Mouse (Mus musculus) thymus, adult 2 months (tissue): ENCODE data around the gene Nxph4. TPM values are rescaled to one million over a fixed set of nuclear protein-coding genes. Genes with fewer than 3 reads are reported as not detected.

ENCODE experiments used
- DNase-seq: peaks from one replicate; pipeline ENCODE4 v3.0.0; 2021
- H3K27ac ChIP-seq: fragments of 200-500 bp; 2 replicates; pipeline ENCODE4 v1.5.1; 2012; ENCODE audit warnings: low read length, control low read depth; ENCODE audit not compliant: control insufficient read depth, insufficient read depth
- H3K27me3 ChIP-seq: fragments of 200-500 bp; 2 replicates; pipeline ENCODE4 v1.6.1; 2012; ENCODE audit warnings: mild to moderate bottlenecking, low read length, moderate library complexity, mixed read lengths; ENCODE audit not compliant: control insufficient read depth, insufficient read depth
- H3K36me3 ChIP-seq: fragments of 200-500 bp; 2 replicates; pipeline ENCODE4 v1.6.1; 2012; ENCODE audit warnings: mild to moderate bottlenecking, low read length, moderate library complexity; ENCODE audit not compliant: control insufficient read depth, insufficient read depth
- H3K4me1 ChIP-seq: fragments of 200-500 bp; replicated peaks from 2 replicates; pipeline ENCODE4 v1.6.1; 2012; ENCODE audit warnings: low read length; ENCODE audit not compliant: control insufficient read depth, insufficient read depth
- H3K4me3 ChIP-seq: fragments of 200-500 bp; 2 replicates; pipeline ENCODE4 v1.5.1; 2012; ENCODE audit warnings: mild to moderate bottlenecking, low read length, control low read depth, moderate library complexity; ENCODE audit not compliant: control insufficient read depth, insufficient read depth
- CTCF ChIP-seq: fragments of 200-500 bp; IDR thresholded peaks from 2 replicates; pipeline ENCODE4 v1.5.1; 2012; ENCODE audit warnings: mild to moderate bottlenecking, control low read depth, low read length, moderate library complexity, borderline replicate concordance; ENCODE audit not compliant: control insufficient read depth, poor library complexity, insufficient read depth; ENCODE audit errors: extremely low read depth
- POLR2A ChIP-seq: fragments of 200-500 bp; IDR thresholded peaks from 2 replicates; pipeline ENCODE4 v1.6.1; 2012; ENCODE audit warnings: mild to moderate bottlenecking, low read length, control low read depth, moderate library complexity; ENCODE audit not compliant: control insufficient read depth, poor library complexity, insufficient read depth; ENCODE audit errors: extremely low read depth
- WGBS: fragments of 180-500 bp; shearing (Covaris S2); methylation state at CpG from one replicate; pipeline ENCODE4 v1.1.7; 2018; 5-methylcytosine and 5-hydroxymethylcytosine counted together
- polyA plus RNA-seq: library from polyadenylated mRNA; depleted of rRNA; stranded (reverse); fragments of >200 nt; gene quantifications from 2 replicates; pipeline ENCODE4 v1.2.3, GENCODE M21; 2012

Nxph4 gene
- polyA plus RNA-seq, 1 experiment, result 0.20 TPM

DNA sequence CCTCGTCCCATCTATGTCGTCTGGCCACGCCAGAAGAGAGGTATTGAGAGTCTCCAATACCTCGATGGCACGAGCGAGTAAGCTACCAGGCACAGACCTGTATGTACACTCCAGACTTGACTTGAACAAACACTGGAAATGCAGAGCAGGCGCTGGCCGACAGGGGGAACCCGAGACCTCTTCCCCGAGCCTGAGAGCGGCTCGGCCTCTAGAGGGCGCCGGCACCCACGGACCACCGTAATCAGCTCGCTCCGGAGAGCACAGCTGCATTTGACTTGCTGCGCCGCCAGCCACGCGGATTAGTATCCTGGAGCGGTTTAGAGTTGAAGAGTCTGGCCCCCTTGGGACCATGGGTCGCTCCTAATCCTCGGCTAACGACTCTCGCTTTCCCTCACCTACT is 21.5 kb downstream of the Nxph4 start:
- peaks cover 5% of the 10 kb centered on the region; the same call in 1 of the 2 replicates for H3K27me3 ChIP-seq
- H3K4me1 ChIP-seq, result peaks cover 38% of the 10 kb centered on the region
- no peak overlapping the region for H3K27ac ChIP-seq
- peak; percentile 94 for DNase-seq
- no peak for TF ChIP-seq POLR2A
- TF ChIP-seq CTCF, result peak; percentile 100
- WGBS, result under 1% methylated on average over 27 of the region's 27 CpGs
- no peak overlapping the region for H3K4me3 ChIP-seq
- H3K36me3 ChIP-seq, result no peaks in the 10 kb centered on the region

- no peak for DNase-seq
- peaks cover 38% of the 10 kb centered on the region for H3K4me1 ChIP-seq
- WGBS, result 8% methylated on average over 7 of the region's 7 CpGs
- TF ChIP-seq POLR2A (no peak), CTCF (no peak)
- no peak overlapping the region for H3K27ac ChIP-seq
- H3K4me3 ChIP-seq, result peak overlapping the region; percentile 44; the same call in 1 of the 2 replicates
- H3K36me3 ChIP-seq, result no peaks in the 10 kb centered on the region
- peaks cover 5% of the 10 kb centered on the region; the same call in 1 of the 2 replicates for H3K27me3 ChIP-seq
These were observed 22.1 kb downstream of the Nxph4 start for GRCm38 (mm10) chr10:127512307-127512666.

DNA sequence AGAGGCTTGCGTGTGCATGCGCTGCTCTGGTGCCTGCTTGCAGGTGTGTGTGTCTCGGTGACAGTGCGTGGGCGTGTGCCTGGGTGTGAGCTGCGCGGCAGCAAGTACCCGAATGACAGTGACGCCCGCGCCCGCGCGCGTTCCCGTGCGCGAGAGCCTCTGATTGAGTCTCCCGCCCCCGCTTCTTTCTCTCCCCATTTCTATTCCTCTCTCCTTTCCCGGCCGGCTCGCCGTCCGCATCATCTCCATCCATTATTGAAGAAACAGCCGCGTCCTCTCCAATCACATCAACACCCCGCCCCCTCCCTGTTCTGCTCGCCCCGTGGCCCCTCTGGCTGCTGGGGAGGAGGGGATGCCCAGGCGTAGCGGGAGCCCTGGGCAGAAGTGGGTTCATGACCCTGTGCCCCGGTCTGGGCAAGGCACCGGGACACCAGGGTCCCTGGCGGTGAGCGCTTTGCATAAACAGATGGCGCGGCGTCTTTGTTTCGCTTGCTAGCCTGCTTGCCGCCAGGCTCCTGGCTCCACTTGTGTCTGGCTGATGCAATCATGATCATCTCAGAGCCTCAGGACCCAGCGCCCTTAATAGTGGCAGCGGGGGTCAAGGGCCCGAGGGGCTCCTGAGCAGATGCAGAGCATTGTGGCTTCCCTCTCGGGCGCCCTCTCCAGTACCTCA is 22.6 kb downstream of the Nxph4 start:
- Histone ChIP-seq H3K36me3 (no peaks in the 10 kb centered on the region), H3K4me3 (peak overlapping the region; percentile 44), H3K4me1 (peaks cover 38% of the 10 kb centered on the region), H3K27ac (no peak overlapping the region), H3K27me3 (peaks cover 5% of the 10 kb centered on the region; the same call in 1 of the 2 replicates)
- no peak for TF ChIP-seq CTCF
- no peak for TF ChIP-seq POLR2A
- WGBS, result 0% methylated on average over 46 of the region's 46 CpGs
- peak; percentile 65 for DNase-seq

DNA sequence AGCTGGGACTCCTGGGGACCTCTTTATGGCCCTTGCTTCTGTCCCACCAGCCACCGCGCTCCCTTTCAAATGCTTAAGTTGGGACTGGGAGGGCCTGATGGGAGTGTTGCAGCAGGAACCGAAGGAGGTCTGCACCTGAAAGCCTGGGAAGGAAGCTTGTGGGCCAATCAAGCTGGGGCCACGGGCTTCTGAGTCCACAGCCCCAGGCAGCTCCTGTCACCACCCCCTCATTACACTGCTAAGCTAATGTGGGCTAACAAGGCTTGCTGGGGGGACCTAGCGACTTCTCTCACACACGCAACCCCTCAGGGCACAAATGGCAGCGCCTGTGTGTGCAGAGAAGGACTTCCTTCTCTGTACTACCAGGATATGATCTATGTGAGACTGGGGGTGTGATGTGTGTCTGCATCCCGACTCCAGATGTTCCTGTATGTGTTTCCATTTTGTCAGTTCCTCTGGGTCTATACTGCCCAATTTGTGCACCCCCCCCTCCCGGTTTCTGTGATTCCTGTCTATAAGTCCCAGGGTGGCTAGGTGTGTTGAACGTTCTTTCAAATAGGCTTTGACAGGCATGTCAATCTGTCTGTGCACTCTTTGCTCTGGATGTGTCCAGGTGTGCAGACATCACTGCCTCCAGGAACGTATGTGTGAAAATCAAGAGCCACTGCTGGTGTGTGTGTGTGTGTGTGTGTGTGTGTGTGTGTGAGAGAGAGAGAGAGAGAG is 23.3 kb downstream of the Nxph4 start:
- 21% methylated on average over 11 of the region's 11 CpGs for WGBS
- H3K4me3 ChIP-seq, result peak overlapping the region; percentile 44; the same call in 1 of the 2 replicates
- TF ChIP-seq POLR2A (no peak), CTCF (no peak)
- H3K27ac ChIP-seq, result no peak overlapping the region
- H3K36me3 ChIP-seq, result no peaks in the 10 kb centered on the region
- H3K4me1 ChIP-seq, result peaks cover 38% of the 10 kb centered on the region
- DNase-seq, result no peak
- peaks cover 5% of the 10 kb centered on the region; the same call in 1 of the 2 replicates for H3K27me3 ChIP-seq

DNA sequence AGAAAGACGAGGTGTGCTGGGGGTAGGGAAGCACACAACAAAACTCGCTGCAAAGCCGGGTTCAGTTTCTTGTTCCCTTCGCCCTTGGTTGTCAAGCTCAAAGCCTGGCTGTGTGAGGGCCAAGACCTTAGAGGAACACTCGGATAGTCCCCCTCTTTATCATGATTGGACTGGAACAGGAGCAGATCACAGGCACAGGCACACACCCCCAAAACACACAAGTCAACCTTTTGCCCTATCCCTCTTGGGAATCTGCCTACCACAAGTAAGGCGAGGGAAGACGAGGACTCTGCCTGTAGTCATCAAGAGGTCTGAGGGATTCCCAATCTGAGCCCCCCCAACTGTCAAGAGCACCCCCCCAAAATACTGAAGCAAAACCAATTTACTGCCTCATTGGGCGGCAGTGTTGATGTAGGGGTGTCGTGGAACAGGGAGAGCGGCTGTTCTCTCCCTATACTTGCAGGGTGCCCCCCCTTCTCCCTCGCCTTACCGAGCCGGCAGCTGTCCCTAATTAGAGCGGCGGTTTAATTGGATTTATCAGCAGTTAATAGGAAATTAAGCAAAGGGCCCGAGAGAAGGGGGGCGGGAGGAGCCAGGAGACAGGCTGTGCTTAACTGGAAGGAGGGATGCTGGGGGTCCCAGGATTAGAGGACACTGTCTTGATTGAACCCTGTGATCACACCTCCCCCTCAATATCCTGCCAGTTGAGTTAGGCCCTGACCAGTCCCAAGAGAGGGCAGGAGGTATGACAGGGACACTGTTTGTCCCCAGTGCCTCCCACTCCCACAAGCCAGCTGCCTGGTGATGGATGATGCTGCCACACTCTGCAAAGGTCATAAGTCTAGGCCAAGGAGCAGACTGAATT is 24.3 kb downstream of the Nxph4 start:
- no peak for DNase-seq
- Histone ChIP-seq H3K36me3 (no peaks in the 10 kb centered on the region), H3K27ac (no peak overlapping the region), H3K27me3 (peaks cover 5% of the 10 kb centered on the region; the same call in 1 of the 2 replicates), H3K4me1 (peaks cover 38% of the 10 kb centered on the region), H3K4me3 (no peak overlapping the region)
- TF ChIP-seq CTCF (no peak), POLR2A (no peak)
- WGBS, result 59% methylated on average over 17 of the region's 17 CpGs
